Mouse (Mus musculus) intestine, postnatal 0 days (tissue): ENCODE data around the gene Elf5. TPM values are rescaled to one million over a fixed set of nuclear protein-coding genes. Genes with fewer than 3 reads are reported as not detected.
A peak's percentile ranks its signal among the peaks of the same experiment; 100 is the strongest.

ENCODE experiments used
- ATAC-seq: fragments of 200-750 bp; cut with Nextera tagmentation; 2 replicates; pipeline ENCODE4 v1.8.0; 2017; ENCODE audit warnings: mild to moderate bottlenecking, moderate TSS enrichment, moderate library complexity
- H3K27ac ChIP-seq: fragments of 300-500 bp; sonication (generic); 2 replicates; pipeline ENCODE4 v1.5.1; 2014; ENCODE audit warnings: mild to moderate bottlenecking, low read depth, low read length, moderate library complexity
- H3K27me3 ChIP-seq: fragments of 300-500 bp; sonication (generic); replicated peaks from 2 replicates; pipeline ENCODE4 v1.6.1; 2014; ENCODE audit warnings: low read length, mixed read lengths; ENCODE audit not compliant: control insufficient read depth, insufficient read depth
- H3K36me3 ChIP-seq: fragments of 300-500 bp; sonication (generic); 2 replicates; pipeline ENCODE4 v1.6.1; 2014; ENCODE audit warnings: mild to moderate bottlenecking, moderate library complexity; ENCODE audit not compliant: control insufficient read depth, insufficient read depth
- H3K4me1 ChIP-seq: fragments of 300-500 bp; sonication (generic); replicated peaks from 2 replicates; pipeline ENCODE4 v1.6.1; 2014; ENCODE audit warnings: antibody characterized with exemption, low read length, mixed read lengths; ENCODE audit not compliant: control insufficient read depth, insufficient read depth
- H3K4me2 ChIP-seq: fragments of 300-500 bp; sonication (generic); replicated peaks from 2 replicates; pipeline ENCODE4 v1.6.1; 2014; ENCODE audit warnings: low read depth, mild to moderate bottlenecking, moderate library complexity
- H3K4me3 ChIP-seq: fragments of 300-500 bp; sonication (generic); 2 replicates; pipeline ENCODE4 v1.5.1; 2014; ENCODE audit warnings: low read depth, low read length
- H3K9ac ChIP-seq: fragments of 300-500 bp; sonication (generic); 2 replicates; pipeline ENCODE4 v1.6.1; 2014; ENCODE audit warnings: mild to moderate bottlenecking, low read depth, low read length
- H3K9me3 ChIP-seq: fragments of 300-500 bp; sonication (generic); 2 replicates; pipeline ENCODE4 v1.6.1; 2016; ENCODE audit warnings: mixed run types; ENCODE audit not compliant: control insufficient read depth
- CTCF ChIP-seq: sonication (generic); IDR thresholded peaks from 2 replicates; pipeline ENCODE4 v1.5.1; 2016; ENCODE audit warnings: low read depth, mild to moderate bottlenecking, control low read depth, antibody characterized with exemption, moderate library complexity
- WGBS: fragments of 180-500 bp; shearing (Covaris S2); extraction: QIAGEN DNeasy Blood & Tissue Kit; methylation state at CpG from one replicate; pipeline ENCODE4 v1.1.7; 2014; 5-methylcytosine and 5-hydroxymethylcytosine counted together
- polyA plus RNA-seq: library from polyadenylated mRNA; unstranded; fragments of >200 nt; fragmentation: Nextera tagmentation; extraction: Ambion mirVana; gene quantifications from 2 replicates; pipeline ENCODE4 v1.2.1, GENCODE M21; 2015

Elf5 gene
- polyA plus RNA-seq, 1 experiment from 2014 or later = not detected

GRCm38 (mm10) chr2:103483986-103484520, 72.6 kb downstream of the Elf5 start:
- ATAC-seq = no peak
- Histone ChIP-seq H3K36me3 (no peaks in the 10 kb centered on the region; the same call in 1 of the 2 replicates), H3K9me3 (no peaks in the 10 kb centered on the region), H3K27ac (peak overlapping the region; percentile 96), H3K27me3 (no peaks in the 10 kb centered on the region), H3K4me3 (peak overlapping the region; percentile 91), H3K4me2 (peak overlapping the region; percentile 80), H3K4me1 (0 out of 2 replicates have a peak, but pooled peaks cover 5% of the 10 kb centered on the region), H3K9ac (peak overlapping the region; percentile 86)
- WGBS = 6% methylated on average over 5 of the region's 5 CpGs
- no peak for TF ChIP-seq CTCF

- H3K4me2 ChIP-seq = peak within 1 kb of the TSS; percentile 80
- peak within 1 kb of the TSS; percentile 96 for H3K27ac ChIP-seq
- WGBS = under 1% methylated on average over 41 of the region's 41 CpGs
- H3K4me3 ChIP-seq = peak within 1 kb of the TSS; percentile 91
- H3K9ac ChIP-seq = peak within 1 kb of the TSS; percentile 86
- peak; percentile 97 for ATAC-seq
- no peaks in the 10 kb centered on the region for H3K27me3 ChIP-seq
- H3K36me3 ChIP-seq = no peaks in the 10 kb centered on the region
- H3K4me1 ChIP-seq = 0 out of 2 replicates have a peak, but pooled peaks cover 5% of the 10 kb centered on the region
- H3K9me3 ChIP-seq = no peaks in the 10 kb centered on the region
- no peak for TF ChIP-seq CTCF
Measured at GRCm38 (mm10) chr2:103484617-103485401, 73.3 kb downstream of the Elf5 start, which contains the start of gene Cat. TSS of gene Cat (minus strand) at chr2:103485160.

GRCm38 (mm10) chr2:103492526-103492925, 81.0 kb downstream of the Elf5 start:
- Histone ChIP-seq H3K4me1 (0 out of 2 replicates have a peak, but pooled peaks cover 10% of the 10 kb centered on the region), H3K9ac (no peak overlapping the region), H3K9me3 (no peaks in the 10 kb centered on the region), H3K27ac (peak overlapping the region; percentile 21; the same call in 1 of the 2 replicates), H3K27me3 (no peaks in the 10 kb centered on the region), H3K4me2 (no peak overlapping the region), H3K36me3 (no peaks in the 10 kb centered on the region), H3K4me3 (no peak overlapping the region)
- no peak for TF ChIP-seq CTCF
- ATAC-seq = 0 out of 2 replicates have a peak, but pooled peaks have one; percentile 9
- WGBS = 46% methylated on average over 4 of the region's 4 CpGs

- no peak for TF ChIP-seq CTCF
- no peak overlapping the region for H3K4me3 ChIP-seq
- 0 out of 2 replicates have a peak, but pooled peaks cover 10% of the 10 kb centered on the region for H3K4me1 ChIP-seq
- no peak overlapping the region for H3K9ac ChIP-seq
- no peaks in the 10 kb centered on the region for H3K27me3 ChIP-seq
- 42% methylated on average over 4 of the region's 4 CpGs for WGBS
- H3K27ac ChIP-seq = peak overlapping the region; percentile 90
- H3K4me2 ChIP-seq = no peak overlapping the region
- no peaks in the 10 kb centered on the region for H3K36me3 ChIP-seq
- ATAC-seq = peak; percentile 85
- no peaks in the 10 kb centered on the region for H3K9me3 ChIP-seq
Measured at GRCm38 (mm10) chr2:103493827-103494226, 82.3 kb downstream of the Elf5 start.

GRCm38 (mm10) chr2:103495633-103496418, 84.3 kb downstream of the Elf5 start:
- H3K27ac ChIP-seq = no peak overlapping the region
- no peaks in the 10 kb centered on the region for H3K36me3 ChIP-seq
- H3K4me3 ChIP-seq = no peak overlapping the region
- no peak for TF ChIP-seq CTCF
- no peak overlapping the region for H3K9ac ChIP-seq
- H3K27me3 ChIP-seq = no peaks in the 10 kb centered on the region
- H3K4me2 ChIP-seq = no peak overlapping the region
- 73% methylated on average over 6 of the region's 6 CpGs for WGBS
- 0 out of 2 replicates have a peak, but pooled peaks cover 10% of the 10 kb centered on the region for H3K4me1 ChIP-seq
- no peaks in the 10 kb centered on the region for H3K9me3 ChIP-seq
- no peak for ATAC-seq

Other genes starting within 250 kb of the Elf5 start
- 19.8 and 24.3 TPM in 2 replicates for gene Ehf, start 108.4 kb upstream of the Elf5 start, polyA plus RNA-seq
- gene Cat, start 73.5 kb downstream of the Elf5 start, polyA plus RNA-seq = 173 and 179 TPM in 2 replicates
- gene Abtb2, start 154.6 kb downstream of the Elf5 start, polyA plus RNA-seq = 3.8 and 3.9 TPM in 2 replicates